Comparison of ENCODE assay signal across 29 mouse cellular contexts in the genomic region with DNA sequence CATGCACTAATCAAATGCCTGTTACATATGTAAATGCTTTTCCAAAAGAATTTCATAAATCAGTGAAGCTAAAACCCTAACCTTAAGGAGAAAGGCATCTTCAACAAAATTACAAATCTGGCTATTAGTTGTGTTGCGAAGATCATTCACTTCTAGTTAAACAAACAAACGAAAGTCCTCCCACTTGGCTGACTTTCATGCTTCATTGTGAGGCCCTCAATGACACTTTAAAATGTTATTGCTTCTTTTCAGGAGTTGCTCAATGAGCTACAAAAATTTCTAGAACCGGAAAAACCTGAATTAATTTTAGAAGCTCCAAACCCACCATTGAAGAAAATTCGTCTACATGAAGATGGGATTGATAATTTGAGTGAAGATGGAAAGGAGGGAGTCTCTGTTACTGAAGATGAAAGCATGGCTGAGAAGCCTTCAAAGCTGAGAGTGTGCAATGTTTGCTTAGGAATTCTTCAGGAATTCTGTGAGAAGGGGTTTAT. TPM values are rescaled to one million over a fixed set of nuclear protein-coding genes. Genes with fewer than 3 reads are reported as not detected.
A peak's percentile ranks its signal among the peaks of the same experiment; 100 is the strongest.
DNase-seq lines count a peak whose midpoint lies in the region; ATAC-seq and TF ChIP-seq lines count a peak whose summit lies in the region.
"Had no signal": no experiment of that assay in that cellular context is flagged by ENCODE, and none has a peak within 500 bp of the region (broad histone marks: within the 10 kb centered on the region; RNA-seq: fewer than 3 reads in every experiment).

No protein-coding gene starts in this region.

- no peak for TF ChIP-seq POLR2A in lung, adult 2 months (IDR thresholded peaks at IDR 0.05; ENCODE audit: borderline replicate concordance, extremely low read depth, low read depth, low read length)

- ATAC-seq in lung, embryonic 14.5 days (ENCODE audit: insufficient read depth): no peak
- ATAC-seq: activated CD4-positive, CD25-positive, alpha-beta regulatory T cell, adult 4 months; CD4-positive, CD25-positive, alpha-beta regulatory T cell, adult 4 months; forebrain, embryonic 14.5 days; Patski had no signal

- no peak overlapping the region for H3K9ac ChIP-seq in lung, embryonic 14.5 days
- H3K9ac ChIP-seq: embryonic facial prominence, embryonic 13.5 days; embryonic facial prominence, embryonic 15.5 days; forebrain, embryonic 12.5 days had no signal

- no peak overlapping the region for H3K4me3 ChIP-seq in lung, embryonic 14.5 days (ENCODE audit: low read depth, low read length)
- H3K4me3 ChIP-seq in lung, adult 2 months (replicated peaks; ENCODE audit: extremely low read depth, low read depth, low read length): no peak overlapping the region
- H3K4me3 ChIP-seq: embryonic facial prominence, embryonic 13.5 days; embryonic facial prominence, embryonic 15.5 days; erythroblast, embryonic 14.5 days; forebrain, embryonic 10.5 days; forebrain, embryonic 12.5 days had no signal

- intact Hi-C loops in heart, postnatal 36 days (cut with DNase I): no loop called here

- H3K4me2 ChIP-seq in lung, embryonic 14.5 days: no peak overlapping the region
- H3K4me2 ChIP-seq: embryonic facial prominence, embryonic 13.5 days; embryonic facial prominence, embryonic 15.5 days; forebrain, embryonic 12.5 days had no signal

- H3K27me3 ChIP-seq in lung, embryonic 14.5 days (ENCODE audit: insufficient read depth, low read length): no peaks in the 10 kb centered on the region
- H3K27me3 ChIP-seq: CH12.LX; embryonic facial prominence, embryonic 13.5 days; embryonic facial prominence, embryonic 15.5 days; forebrain, embryonic 12.5 days; Patski had no signal

- TF ChIP-seq CTCF in lung, embryonic 14.5 days (IDR thresholded peaks at IDR 0.05; ENCODE audit: low read depth): no peak
- TF ChIP-seq CTCF in lung, adult 2 months (IDR thresholded peaks at IDR 0.05; ENCODE audit: insufficient read depth, low read length): no peak

- WGBS in lung, embryonic 14.5 days: 58% methylated on average over 4 of the region's 4 CpGs
- WGBS in lung, adult 2 months: 53% methylated on average over 4 of the region's 4 CpGs

- H3K27ac ChIP-seq in lung, embryonic 14.5 days (ENCODE audit: low read depth): no peak overlapping the region
- H3K27ac ChIP-seq: embryonic facial prominence, embryonic 13.5 days; embryonic facial prominence, embryonic 15.5 days; forebrain, embryonic 10.5 days; forebrain, embryonic 12.5 days had no signal

- H3K9me3 ChIP-seq in lung, embryonic 14.5 days (ENCODE audit: low read depth, low read length): no peaks in the 10 kb centered on the region
- H3K9me3 ChIP-seq: embryonic facial prominence, embryonic 13.5 days; embryonic facial prominence, embryonic 15.5 days; forebrain, embryonic 10.5 days; forebrain, embryonic 12.5 days; G1E had no signal

- no peaks in the 10 kb centered on the region for H3K4me1 ChIP-seq in lung, embryonic 14.5 days (ENCODE audit: insufficient read depth)
- no peaks in the 10 kb centered on the region; the same call in none of the 2 replicates for H3K4me1 ChIP-seq in lung, adult 2 months (ENCODE audit: control insufficient read depth, insufficient read depth, low read length)
- H3K4me1 ChIP-seq: embryonic facial prominence, embryonic 15.5 days had no signal

- peaks cover 40% of the 10 kb centered on the region for H3K36me3 ChIP-seq in lung, embryonic 14.5 days (ENCODE audit: insufficient read depth)

- DNase-seq in heart, adult 11 months: peak; percentile 7
- no peak for DNase-seq in heart, postnatal 36 days
- peak; percentile 13 for DNase-seq in lung, embryonic 14.5 days
- no peak for DNase-seq in lung, adult 2 months
- peak; percentile 18 for DNase-seq in lung, postnatal 10 days
- DNase-seq in lung, postnatal 14 days: no peak
- DNase-seq in c-Kit-positive CD71-positive TER-119-positive erythroid progenitor cells, embryonic 14.5 days (ENCODE audit: low spot score): no peak
- DNase-seq: adrenal gland, adult 8-10 months; adrenal gland, postnatal 14 days; adrenal gland, postnatal 36 days; B cell, adult 2 months; cerebellum, adult 11 months; cerebellum, adult 18-20 months; cerebellum, adult 8-10 months; cerebellum, adult 9-11 months; cerebellum, postnatal 14 days; cerebellum, postnatal 36 days; embryo, embryonic 11 days had no signal

RNA-seq across cellular contexts. Expression of a gene that starts 6.5 kb away (rescaled TPM):
- total RNA-seq in heart, postnatal 36 days (2021): 10 to 100 TPM; 27.0 to 31.2 TPM
- 25.7 and 30.4 TPM in 2 replicates for polyA plus RNA-seq in lung, embryonic 14.5 days (2014; fragmentation: Nextera tagmentation; extraction: Ambion mirVana)
- 4.3 and 5.1 TPM in 2 replicates for polyA plus RNA-seq in lung, adult 2 months (2012; rRNA removed)

RNA-seq across cellular contexts. Expression of a gene that starts 6.8 kb away (rescaled TPM):
- total RNA-seq in heart, postnatal 36 days (2021): 10 to 100 TPM in 1 of 2 experiments, 1 to 10 TPM in 1; 8.8 to 12.8 TPM
- polyA plus RNA-seq in lung, embryonic 14.5 days (2014; fragmentation: Nextera tagmentation; extraction: Ambion mirVana): 20.2 and 24.9 TPM in 2 replicates
- 1.6 and 3.5 TPM in 2 replicates for polyA plus RNA-seq in lung, adult 2 months (2012; rRNA removed)

RNA-seq across cellular contexts. Expression of a gene that starts 38.9 kb away (rescaled TPM):
- total RNA-seq in heart, postnatal 36 days (2021): 10 to 100 TPM; 11.0 to 12.5 TPM
- 21.5 and 21.6 TPM in 2 replicates for polyA plus RNA-seq in lung, embryonic 14.5 days (2014; fragmentation: Nextera tagmentation; extraction: Ambion mirVana)
- polyA plus RNA-seq in lung, adult 2 months (2012; rRNA removed): 2.7 and 4.7 TPM in 2 replicates

Comparison
In these comparisons a context has a peak if more than half of its experiments do, and no peak if none do; other contexts are left out.
1. DNase-seq: peak in heart, adult 11 months (single experiment), lung, embryonic 14.5 days (single experiment) and lung, postnatal 10 days (single experiment); none in heart, postnatal 36 days (0 of 2), lung, adult 2 months (single experiment), lung, postnatal 14 days (single experiment) and c-Kit-positive CD71-positive TER-119-positive erythroid progenitor cells, embryonic 14.5 days (single experiment).